Comparison of ENCODE assay signal across 8 mouse cellular contexts in the genomic region with DNA sequence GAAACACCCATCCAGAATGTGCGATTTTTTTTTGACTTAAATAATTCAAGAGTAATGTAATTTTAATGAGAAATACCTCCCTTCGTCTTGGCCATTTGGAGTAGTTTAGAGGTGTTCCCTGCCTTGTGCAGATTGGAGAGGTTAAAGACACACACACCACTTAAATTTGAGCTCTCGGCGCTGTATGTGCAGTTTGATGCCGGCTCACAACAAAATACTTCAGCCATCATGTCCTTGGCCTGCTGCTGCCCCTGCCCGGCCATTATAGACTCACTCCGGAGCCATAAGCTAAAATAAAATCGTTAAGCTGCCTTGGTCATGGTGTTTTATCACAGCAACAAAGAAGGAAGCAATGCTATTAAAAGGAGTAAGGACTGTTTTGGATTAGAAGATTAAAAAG. TPM values are rescaled to one million over a fixed set of nuclear protein-coding genes. Genes with fewer than 3 reads are reported as not detected.
A peak's percentile ranks its signal among the peaks of the same experiment; 100 is the strongest.
DNase-seq lines count a peak whose midpoint lies in the region; ATAC-seq lines count a peak whose summit lies in the region.

No protein-coding gene starts in this region.

- no peaks in the 10 kb centered on the region for H3K9me3 ChIP-seq in neural tube, embryonic 11.5 days (ENCODE audit: control insufficient read depth, low read length)
- H3K9me3 ChIP-seq in limb, embryonic 12.5 days = no peaks in the 10 kb centered on the region
- no peaks in the 10 kb centered on the region for H3K9me3 ChIP-seq in stomach, embryonic 15.5 days

- peak overlapping the region; percentile 58 for H3K4me2 ChIP-seq in neural tube, embryonic 11.5 days (ENCODE audit: low read depth)
- H3K4me2 ChIP-seq in limb, embryonic 12.5 days = peak overlapping the region; percentile 76
- H3K4me2 ChIP-seq in stomach, embryonic 15.5 days = peak overlapping the region; percentile 68

- no peak for ATAC-seq in neural tube, embryonic 11.5 days (ENCODE audit: insufficient read depth, low FRiP score, low TSS enrichment)
- ATAC-seq in limb, embryonic 12.5 days (ENCODE audit: insufficient number of reproducible peaks, insufficient read depth, low FRiP score, low TSS enrichment, low read depth) = no peak
- ATAC-seq in stomach, embryonic 15.5 days (ENCODE audit: insufficient read depth, low FRiP score, low read depth) = no peak

- H3K4me1 ChIP-seq in neural tube, embryonic 11.5 days (ENCODE audit: control insufficient read depth, insufficient read depth, low read length) = no peaks in the 10 kb centered on the region
- H3K4me1 ChIP-seq in limb, embryonic 12.5 days (replicated peaks) = peaks cover 11% of the 10 kb centered on the region
- peaks cover 12% of the 10 kb centered on the region for H3K4me1 ChIP-seq in stomach, embryonic 15.5 days

- 51% methylated on average over 8 of the region's 8 CpGs for WGBS in neural tube, embryonic 11.5 days
- WGBS in limb, embryonic 12.5 days = 42% methylated on average over 8 of the region's 8 CpGs
- 42% methylated on average over 8 of the region's 8 CpGs for WGBS in stomach, embryonic 15.5 days

- peak overlapping the region; percentile 88 for H3K4me3 ChIP-seq in neural tube, embryonic 11.5 days (ENCODE audit: low read depth, low read length)
- H3K4me3 ChIP-seq in limb, embryonic 12.5 days (replicated peaks) = peak overlapping the region; percentile 98
- peak overlapping the region; percentile 100 for H3K4me3 ChIP-seq in stomach, embryonic 15.5 days (replicated peaks)

- DNase-seq in adrenal gland, adult (ENCODE audit: inconsistent age in 2 of 2, low spot score in 1 of 2) = peak; percentile 16 to 60
- no peak for DNase-seq in adrenal gland, postnatal 25 days
- no peak for DNase-seq in neural tube, embryonic 11.5 days (ENCODE audit: low spot score)
- no peak for DNase-seq in neural tube, embryonic 10.5 days (ENCODE audit: extremely low spot score, low spot score)
- no peak for DNase-seq in gastrocnemius, postnatal 25 days
- DNase-seq in spleen, postnatal 10 days (ENCODE audit: low spot score in 2 of 2) = no peak

- no peaks in the 10 kb centered on the region for H3K36me3 ChIP-seq in neural tube, embryonic 11.5 days (ENCODE audit: control insufficient read depth, insufficient read depth, low read length)
- H3K36me3 ChIP-seq in limb, embryonic 12.5 days = peaks cover 25% of the 10 kb centered on the region
- peaks cover 9% of the 10 kb centered on the region for H3K36me3 ChIP-seq in stomach, embryonic 15.5 days

- peak overlapping the region; percentile 65; the same call in 1 of the 2 replicates for H3K27ac ChIP-seq in neural tube, embryonic 11.5 days (ENCODE audit: low read depth, low read length)
- peak overlapping the region; percentile 88; the same call in 1 of the 2 replicates for H3K27ac ChIP-seq in limb, embryonic 12.5 days
- peak overlapping the region; percentile 90 for H3K27ac ChIP-seq in stomach, embryonic 15.5 days

- H3K9ac ChIP-seq in neural tube, embryonic 11.5 days (ENCODE audit: low read length) = peak overlapping the region; percentile 74
- H3K9ac ChIP-seq in limb, embryonic 12.5 days (replicated peaks) = peak overlapping the region; percentile 98
- H3K9ac ChIP-seq in stomach, embryonic 15.5 days = no peak overlapping the region

- no peaks in the 10 kb centered on the region for H3K27me3 ChIP-seq in neural tube, embryonic 11.5 days (ENCODE audit: control insufficient read depth, insufficient read depth, low read length)
- H3K27me3 ChIP-seq in limb, embryonic 12.5 days = no peaks in the 10 kb centered on the region
- H3K27me3 ChIP-seq in stomach, embryonic 15.5 days (replicated peaks) = no peaks in the 10 kb centered on the region

RNA-seq across cellular contexts. Expression of gene Smndc1, which starts 1.0 kb away (rescaled TPM):
- 44.9 and 49.6 TPM in 2 replicates for total RNA-seq in adrenal gland, postnatal 25 days (2021)
- 54.4 and 57.5 TPM in 2 replicates for polyA plus RNA-seq in neural tube, embryonic 11.5 days (2014; fragmentation: Nextera tagmentation; extraction: Ambion mirVana)
- 46.7 and 53.1 TPM in 2 replicates for polyA plus RNA-seq in limb, embryonic 12.5 days (2016; fragmentation: Nextera tagmentation; extraction: Ambion mirVana)
- 38.2 TPM in 2 replicates for polyA plus RNA-seq in stomach, embryonic 15.5 days (2015; fragmentation: Nextera tagmentation; extraction: Ambion mirVana)
- 10 to 100 TPM; 21.6 to 22.3 TPM for total RNA-seq in gastrocnemius, postnatal 25 days (2021)

RNA-seq across cellular contexts. Expression of gene Gm10197, which starts 19.8 kb away (rescaled TPM):
- total RNA-seq in adrenal gland, postnatal 25 days (2021) = not detected in 2 replicates
- 7.2 TPM in 1 of 2 replicates, not detected in the other for polyA plus RNA-seq in neural tube, embryonic 11.5 days (2014; fragmentation: Nextera tagmentation; extraction: Ambion mirVana)
- polyA plus RNA-seq in limb, embryonic 12.5 days (2016; fragmentation: Nextera tagmentation; extraction: Ambion mirVana) = not detected in 2 replicates
- 2.5 TPM in 1 of 2 replicates, not detected in the other for polyA plus RNA-seq in stomach, embryonic 15.5 days (2015; fragmentation: Nextera tagmentation; extraction: Ambion mirVana)
- not detected for total RNA-seq in gastrocnemius, postnatal 25 days (2021)

Comparison
In these comparisons a context has a peak if more than half of its experiments do, and no peak if none do; other contexts are left out.
1. DNase-seq: peak in adrenal gland, adult (2 of 2); none in adrenal gland, postnatal 25 days (single experiment), neural tube, embryonic 11.5 days (single experiment), neural tube, embryonic 10.5 days (single experiment), gastrocnemius, postnatal 25 days (single experiment) and spleen, postnatal 10 days (0 of 2).
2. Peak in every context shown above with its lines, with median percentiles within 50 percentile points of each other: H3K27ac ChIP-seq, H3K4me2 ChIP-seq and H3K4me3 ChIP-seq.